Mouse (Mus musculus) megakaryocyte progenitor cell, adult 5-6 weeks (primary cell): Measurements from ENCODE around the gene Espn. TPM values are rescaled to one million over a fixed set of nuclear protein-coding genes. Genes with fewer than 3 reads are reported as not detected.
A peak's percentile ranks its signal among the peaks of the same experiment; 100 is the strongest.

Source experiments
- ATAC-seq: replicated peaks from 2 replicates; pipeline ENCODE4 v1.8.0; 2016; ENCODE audit warnings: mild to moderate bottlenecking, moderate TSS enrichment, inconsistent platforms; ENCODE audit not compliant: poor library complexity
- total RNA-seq, 2 experiments: library from RNA; stranded (forward) in 1 of 2; stranded (reverse) in 1 of 2; fragments of 157-497, 149-512 nt in 1 of 2; fragments of 200-1000 nt in 1 of 2; gene quantifications; 2 replicates each; pipeline versions ENCODE4 v1.2.3 to v1.2.4; 2015 to 2017

Gene Espn
- total RNA-seq, 2 experiments from 2014 or later = 1.1 TPM; not detected in 1

GRCm38 (mm10) chr4:152153771-152154177, 1.6 kb upstream of the Espn start:
- peak; percentile 74 for ATAC-seq

GRCm38 (mm10) chr4:152151451-152151965, 663 bp downstream of the Espn start:
- ATAC-seq = no peak

DNA sequence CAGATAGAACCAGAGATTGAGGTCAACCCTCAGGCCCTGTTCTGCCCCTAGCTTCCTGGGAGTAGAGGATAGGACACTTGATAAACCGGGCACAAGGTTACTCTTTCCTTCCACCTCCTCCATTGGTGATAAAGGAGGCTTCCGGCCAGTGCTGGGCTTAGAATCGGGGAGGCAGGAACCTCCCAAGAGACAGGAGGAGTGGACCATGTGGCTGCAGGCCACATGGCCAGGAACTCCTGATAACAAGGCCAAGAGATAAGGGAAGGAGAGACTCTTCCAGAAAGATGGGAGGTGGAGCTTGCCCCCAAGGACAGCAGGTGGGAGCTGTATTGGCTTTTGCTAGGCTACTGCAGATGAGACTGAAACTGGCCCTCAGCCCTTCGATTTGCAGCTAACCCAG, 1.6 kb downstream of the Espn start:
- no peak for ATAC-seq

GRCm38 (mm10) chr4:152146033-152146827, 5.9 kb downstream of the Espn start:
- ATAC-seq = no peak

GRCm38 (mm10) chr4:152145473-152145872, 6.7 kb downstream of the Espn start:
- no peak for ATAC-seq

- no peak for ATAC-seq
Measured at GRCm38 (mm10) chr4:152143632-152144031, 8.5 kb downstream of the Espn start.

DNA sequence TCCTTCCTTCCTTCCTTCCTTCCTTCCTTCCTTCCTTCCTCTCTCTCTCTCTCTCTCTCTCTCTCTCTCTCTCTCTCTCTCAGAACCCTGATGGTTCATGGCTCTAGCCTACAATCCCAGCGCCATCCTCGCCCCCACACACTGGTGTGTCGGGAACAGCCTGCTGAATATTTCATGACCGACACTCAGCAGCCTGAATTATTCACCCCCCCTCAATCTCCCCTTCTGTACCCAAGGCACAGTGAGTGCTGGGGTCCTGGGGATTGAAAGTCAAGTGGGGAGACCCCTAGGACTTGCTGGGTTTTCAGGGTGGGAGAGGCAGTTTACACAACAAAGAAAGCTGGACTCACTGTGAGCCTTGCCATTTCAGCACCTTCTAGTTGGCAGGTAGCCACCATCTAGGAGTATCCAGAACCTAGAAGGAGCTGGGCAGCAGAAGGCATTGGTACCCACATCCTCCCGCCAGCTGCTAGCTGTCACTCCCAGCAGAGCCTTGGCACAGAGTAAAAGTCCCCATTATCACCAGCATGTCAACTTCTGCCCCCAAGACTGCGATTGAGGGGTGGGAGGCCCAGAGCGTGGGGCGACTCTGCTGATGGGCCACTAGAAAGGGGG, 10.5 kb downstream of the Espn start:
- ATAC-seq = no peak

DNA sequence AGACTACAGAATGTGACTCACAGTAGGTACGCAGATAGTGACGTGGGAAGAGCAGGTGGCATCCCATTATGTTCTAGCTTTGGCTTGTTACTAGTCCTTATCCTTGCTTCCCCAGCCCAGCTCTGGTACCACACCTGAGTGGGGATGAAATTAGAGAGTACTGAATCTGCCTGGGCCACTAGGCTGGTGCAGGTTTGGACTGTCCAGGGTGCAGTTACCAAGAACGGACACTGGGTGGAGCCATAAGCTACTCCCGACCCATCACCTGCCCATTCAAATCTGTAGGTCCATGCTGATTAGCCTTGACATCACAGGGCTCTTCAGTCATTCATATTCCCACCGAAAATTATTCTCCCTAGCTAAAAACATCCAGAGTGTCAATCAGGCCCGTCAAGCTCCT, 11.7 kb downstream of the Espn start:
- ATAC-seq = peak; percentile 62

- peak; percentile 80 for ATAC-seq
Measured at GRCm38 (mm10) chr4:152138497-152139260, 13.5 kb downstream of the Espn start.

- ATAC-seq = no peak
Measured at GRCm38 (mm10) chr4:152136876-152137250, 15.3 kb downstream of the Espn start.

DNA sequence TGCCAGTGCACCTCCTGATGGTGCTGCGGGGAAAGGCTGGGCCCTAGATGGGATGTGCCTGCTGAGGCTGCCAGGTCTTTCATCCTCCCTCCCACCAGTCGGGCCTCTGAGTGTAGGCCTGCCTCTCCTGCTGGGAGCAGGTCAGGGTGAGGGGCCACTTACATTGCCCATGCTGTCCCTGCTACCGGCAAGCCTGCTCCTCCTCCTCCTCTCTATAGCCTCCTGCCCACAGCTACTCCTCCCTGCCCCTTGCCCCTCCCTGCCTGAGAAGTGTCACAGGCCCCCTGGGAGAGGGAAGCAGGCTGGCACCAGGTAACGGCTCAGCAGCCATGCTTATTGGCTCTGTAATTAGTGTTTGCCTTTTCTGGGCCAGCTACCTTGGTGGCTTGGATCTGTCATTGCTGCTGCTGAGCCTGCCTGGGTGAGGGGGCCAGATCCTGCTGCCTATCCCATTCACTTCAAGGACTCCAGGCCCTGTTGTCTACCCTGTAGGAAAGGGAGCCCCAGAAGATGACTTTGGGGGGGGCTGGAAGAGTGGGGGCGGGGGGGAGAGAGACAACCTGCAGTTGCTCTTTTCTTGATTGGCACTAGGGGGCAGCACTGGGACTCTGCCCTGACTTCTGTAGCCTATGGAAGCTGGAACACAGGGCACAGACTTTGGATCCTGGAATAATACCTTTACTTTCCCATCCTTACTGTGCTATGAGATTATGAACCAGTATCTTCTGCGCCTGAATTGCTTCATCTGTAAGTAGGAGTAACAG, 15.9 kb downstream of the Espn start:
- peak; percentile 25; the same call in 1 of the 2 replicates for ATAC-seq

DNA sequence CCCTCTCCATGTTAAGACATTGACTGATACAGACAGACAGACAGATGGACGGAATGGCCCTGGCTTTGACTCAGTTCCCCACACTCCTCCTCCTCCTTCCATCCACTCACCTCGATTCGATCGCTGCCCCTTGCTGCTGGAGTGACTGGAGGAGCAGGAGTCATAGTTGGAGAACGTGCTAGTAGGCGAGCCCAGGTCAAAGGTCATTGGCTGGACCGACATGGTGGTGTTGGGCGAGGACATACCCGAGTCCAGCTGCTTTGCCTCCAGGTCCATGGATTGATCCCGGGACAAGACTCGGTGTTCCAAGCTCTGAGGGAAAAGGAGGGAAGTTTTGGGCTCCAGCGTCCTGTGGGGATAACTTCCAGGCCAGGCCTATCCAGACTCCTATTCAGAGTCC, 16.8 kb downstream of the Espn start:
- ATAC-seq = no peak

DNA sequence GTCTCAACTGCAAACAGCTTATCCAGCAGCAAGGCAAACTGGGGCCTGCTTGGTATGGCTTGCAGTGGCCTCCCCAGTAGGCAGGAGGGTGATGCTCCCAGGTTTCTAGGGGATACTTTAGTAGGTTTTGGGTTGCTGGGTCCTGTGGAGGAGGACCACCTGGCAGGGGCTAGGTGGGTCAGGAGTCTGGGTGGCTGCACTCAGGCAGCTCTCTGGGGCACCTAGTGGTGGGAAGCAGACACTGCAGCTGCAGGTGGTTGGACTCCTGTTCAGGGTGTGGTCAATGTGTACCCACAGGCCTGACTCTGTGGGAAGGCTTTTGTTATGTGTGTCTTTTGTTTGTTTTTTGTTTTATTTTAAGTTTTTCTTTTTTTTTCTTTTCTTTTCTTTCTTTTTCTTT, 17.7 kb downstream of the Espn start:
- ATAC-seq = peak; percentile 46

DNA sequence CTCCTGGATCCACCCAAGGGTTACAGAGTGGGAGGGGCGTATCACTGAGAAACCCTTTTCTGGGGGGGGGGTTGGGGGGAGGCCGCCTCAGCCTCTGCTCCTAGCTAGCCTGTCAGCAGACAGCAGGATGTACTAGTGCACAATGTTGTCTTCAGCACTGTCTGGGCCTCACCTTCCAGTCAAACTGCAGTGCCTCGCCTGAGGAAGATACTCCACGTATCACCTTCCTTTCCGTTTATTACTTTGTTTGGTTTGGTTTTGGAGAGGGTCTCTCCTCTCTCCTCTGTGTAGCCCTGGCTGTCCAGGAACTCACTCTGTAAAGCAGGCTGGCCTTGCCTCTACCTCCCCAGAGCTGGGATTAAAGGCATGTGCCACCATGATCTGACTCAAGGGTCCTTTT, 19.0 kb downstream of the Espn start:
- ATAC-seq = no peak

- no peak for ATAC-seq
Measured at GRCm38 (mm10) chr4:152132772-152133169, 19.4 kb downstream of the Espn start.

GRCm38 (mm10) chr4:152131809-152132771, 20.1 kb downstream of the Espn start:
- ATAC-seq = no peak

DNA sequence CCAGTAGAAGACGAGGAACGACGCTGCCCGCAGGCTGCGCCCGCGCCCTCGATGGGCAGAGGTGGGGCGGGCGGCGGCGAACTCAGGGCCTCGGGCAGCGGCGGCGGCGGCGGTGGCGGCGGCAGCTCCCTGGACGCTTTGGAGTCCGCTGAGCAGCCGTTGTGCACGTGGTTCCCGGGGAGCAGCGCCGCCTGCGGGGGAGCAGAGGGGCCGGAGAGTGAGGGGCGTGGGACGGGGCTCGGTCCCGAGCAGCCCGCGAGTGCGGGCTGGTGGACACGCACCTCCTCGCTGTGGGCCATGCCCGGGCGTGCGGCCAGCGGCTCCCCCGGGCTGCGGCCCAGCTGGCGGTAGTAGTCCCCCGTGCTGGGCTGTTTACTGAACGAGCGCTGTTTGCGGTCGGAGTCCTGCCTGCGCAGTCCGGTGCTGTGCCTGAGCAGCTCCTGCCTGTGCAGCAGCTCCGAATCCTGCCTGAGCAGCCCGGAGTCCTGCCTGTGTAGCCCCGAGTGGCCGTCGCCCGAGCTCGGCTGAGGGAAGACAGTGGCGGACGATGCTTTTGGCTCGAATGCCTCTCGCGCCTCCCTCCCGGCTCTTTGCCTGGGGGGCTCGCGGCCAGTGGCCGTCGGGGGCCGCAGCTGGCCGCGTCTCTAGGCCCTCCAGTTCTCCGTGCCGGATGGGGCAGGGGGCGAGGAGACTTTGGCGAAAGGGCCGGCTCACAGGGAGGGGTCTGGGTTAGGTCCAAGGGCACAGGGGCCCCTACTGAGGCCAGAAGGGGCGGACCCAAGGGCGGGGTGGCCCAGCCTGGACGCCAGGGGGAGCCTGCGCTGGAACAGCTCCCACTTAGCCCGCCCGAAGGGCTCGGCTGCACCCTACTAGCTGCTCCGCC, 21.2 kb downstream of the Espn start:
- ATAC-seq = peak; percentile 59

- no peak for ATAC-seq
Measured at GRCm38 (mm10) chr4:152129395-152129930, 22.7 kb downstream of the Espn start.
